Mouse (Mus musculus) lung, postnatal 0 days (tissue): ENCODE results near the gene Phldb2.

ENCODE experiments used
- CTCF ChIP-seq: IDR thresholded peaks from 2 replicates; pipeline ENCODE4 v1.5.1; 2016; ENCODE audit warnings: antibody characterized with exemption, mild to moderate bottlenecking
- EP300 ChIP-seq: IDR thresholded peaks from 2 replicates; pipeline ENCODE4 v1.6.1; 2016; ENCODE audit warnings: antibody characterized with exemption, mild to moderate bottlenecking, control low read depth

DNA sequence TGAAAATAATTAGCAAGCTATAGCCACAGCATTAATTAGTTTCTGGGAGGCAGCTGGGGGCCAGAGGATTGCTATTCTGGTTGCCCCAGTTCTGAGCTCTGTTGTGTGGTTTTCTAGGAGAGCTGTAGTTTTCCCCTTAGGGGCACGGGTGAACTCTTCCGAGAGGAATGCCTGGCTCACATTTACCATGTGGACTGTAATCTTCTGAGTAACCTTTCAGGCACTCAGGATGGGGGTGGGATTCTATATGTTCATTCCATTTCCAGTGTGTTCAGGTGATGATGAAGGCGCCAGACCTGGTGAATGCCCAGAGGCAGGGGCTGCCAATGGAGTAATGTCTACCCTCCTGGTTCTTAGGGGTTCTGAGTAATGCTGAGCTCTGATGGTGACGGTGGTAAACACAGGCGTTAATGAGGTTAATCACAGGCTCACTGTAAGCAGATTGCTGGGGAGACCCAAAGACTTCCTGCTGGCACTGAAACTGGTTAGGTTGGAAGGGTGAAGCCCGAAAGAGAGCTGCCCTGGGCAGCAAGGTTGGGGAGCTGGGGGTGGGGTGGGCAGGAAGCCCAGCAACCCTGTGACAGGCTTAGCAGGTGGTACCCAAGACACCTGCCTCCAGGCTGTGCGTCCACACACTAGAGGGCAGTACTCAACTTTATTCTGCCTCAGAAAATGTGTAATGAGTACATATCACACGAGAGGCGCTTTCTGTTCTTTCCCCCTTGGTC is 20.7 kb upstream of the Phldb2 start:
- TF ChIP-seq CTCF = peak; percentile 61
- TF ChIP-seq EP300 = no peak
